Mouse (Mus musculus): ENCODE results near the gene Ttc39b. TPM values are rescaled to one million over a fixed set of nuclear protein-coding genes. Genes with fewer than 3 reads are reported as not detected.

Gene Ttc39b
- total RNA-seq, 2 experiments from 2014 or later = 6.5 to 9.2 TPM

DNA sequence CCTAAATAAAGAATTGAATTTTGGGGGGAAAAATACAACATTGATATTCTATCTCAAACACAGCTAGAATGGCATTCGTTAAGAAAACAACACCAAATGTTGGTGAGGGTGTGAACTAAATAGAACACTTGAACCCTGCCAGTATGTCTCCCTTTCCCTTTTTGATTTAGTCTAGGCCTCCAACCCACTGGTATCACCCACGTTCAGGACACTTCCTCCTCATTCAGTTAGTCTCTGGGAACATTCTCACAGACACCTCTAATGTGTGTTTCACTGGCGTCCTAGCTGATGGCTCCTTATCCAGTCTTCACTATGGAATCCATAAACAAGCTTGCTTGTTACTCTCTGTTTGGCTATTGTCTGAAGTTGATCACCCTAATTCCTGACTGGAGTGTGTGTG is 125.9 kb downstream of the Ttc39b start:
- no peak for DNase-seq (ENCODE audit: low spot score in 2 of 2)

DNA sequence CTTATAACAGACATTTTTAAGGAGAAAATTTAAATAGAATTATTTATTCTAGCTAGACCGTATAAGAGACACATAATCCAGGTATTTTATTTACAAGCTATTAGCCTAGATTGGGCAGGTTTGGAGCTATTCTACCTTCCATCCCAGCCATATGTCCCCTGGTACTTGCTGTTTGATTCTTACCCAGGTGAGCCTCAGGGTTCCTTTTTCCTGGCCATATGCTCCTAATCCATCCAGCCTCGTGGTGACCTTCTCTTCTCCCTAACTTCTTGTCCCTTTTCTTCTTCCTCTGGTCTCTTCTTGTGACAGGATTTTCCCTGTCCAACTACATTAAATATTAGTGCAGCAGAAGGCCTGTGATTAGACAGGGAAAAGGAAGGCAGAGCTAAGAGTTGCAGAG is 134.3 kb downstream of the Ttc39b start:
- DNase-seq (ENCODE audit: low spot score in 2 of 2) = no peak

DNA sequence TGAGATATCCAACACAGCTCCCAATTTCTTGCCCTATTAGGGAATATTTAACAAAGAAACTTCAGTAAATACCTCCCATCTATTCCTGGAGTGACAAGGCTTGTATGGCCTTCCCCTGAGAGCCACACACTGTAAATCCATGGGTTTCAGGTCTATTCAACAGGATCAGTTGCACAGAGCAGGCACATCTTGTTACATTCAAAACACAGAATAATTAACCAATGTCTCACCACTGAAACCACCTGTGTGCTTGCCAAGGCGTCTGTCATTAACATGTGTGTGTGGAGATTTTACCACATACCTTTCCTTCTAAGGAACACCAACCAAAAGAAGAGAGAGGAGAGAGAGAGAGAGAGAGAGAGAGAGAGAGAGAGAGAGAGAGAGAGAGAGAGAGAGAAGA is 136.7 kb downstream of the Ttc39b start:
- DNase-seq (ENCODE audit: low spot score in 2 of 2) = no peak

DNA sequence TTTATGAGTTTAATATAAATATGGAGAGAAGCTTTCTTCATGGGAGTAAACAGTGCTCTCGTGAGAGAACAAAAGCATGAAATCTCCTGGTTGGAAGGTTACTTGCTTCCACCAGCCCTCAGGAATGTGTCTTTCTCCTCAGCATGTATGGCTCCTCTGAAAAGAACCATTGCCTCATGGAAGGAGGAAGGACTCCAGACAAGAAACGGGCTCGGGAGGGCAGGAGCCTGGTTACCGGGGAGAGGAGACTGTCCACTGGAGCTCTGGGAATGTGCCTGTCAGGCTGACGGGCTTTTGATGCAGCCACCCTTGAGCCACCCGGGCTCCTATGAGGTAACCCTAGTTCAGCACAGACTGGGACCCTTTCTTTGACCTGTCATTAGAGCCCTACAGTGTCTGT is 137.6 kb downstream of the Ttc39b start:
- no peak for DNase-seq (ENCODE audit: low spot score in 2 of 2)

DNA sequence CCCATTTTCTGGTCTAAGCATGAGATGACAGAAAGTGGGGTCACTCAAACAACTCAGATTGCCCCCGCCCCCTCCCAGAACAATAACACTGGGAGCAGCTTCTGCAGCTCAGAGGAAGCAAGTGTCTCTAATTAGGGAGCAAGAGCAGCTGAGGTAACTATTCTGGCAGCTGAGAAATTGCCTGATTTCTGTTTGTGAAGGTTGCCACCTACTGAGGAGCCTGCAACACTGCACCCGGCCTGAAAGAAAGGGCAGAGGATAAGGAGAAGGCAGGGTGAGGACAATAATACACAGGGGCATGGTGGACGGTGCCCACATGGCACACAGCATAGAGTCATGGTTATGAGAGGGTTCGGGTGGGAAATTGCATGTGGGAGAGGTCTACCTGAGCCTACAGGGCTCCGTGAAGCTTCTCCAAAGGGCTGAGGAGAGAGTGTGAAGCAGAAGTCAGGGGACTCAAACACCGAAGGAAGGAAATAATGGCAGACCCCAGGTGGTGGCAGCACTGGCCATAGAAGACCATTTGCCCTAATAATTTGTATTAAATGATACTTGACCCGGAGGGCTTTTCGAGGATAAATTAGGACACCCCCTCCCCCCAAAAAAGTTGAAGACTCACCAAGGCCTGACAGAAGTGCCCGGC is 140.6 kb downstream of the Ttc39b start:
- DNase-seq (ENCODE audit: low spot score in 2 of 2) = peak in 1 of 2 experiments; percentile 55

DNA sequence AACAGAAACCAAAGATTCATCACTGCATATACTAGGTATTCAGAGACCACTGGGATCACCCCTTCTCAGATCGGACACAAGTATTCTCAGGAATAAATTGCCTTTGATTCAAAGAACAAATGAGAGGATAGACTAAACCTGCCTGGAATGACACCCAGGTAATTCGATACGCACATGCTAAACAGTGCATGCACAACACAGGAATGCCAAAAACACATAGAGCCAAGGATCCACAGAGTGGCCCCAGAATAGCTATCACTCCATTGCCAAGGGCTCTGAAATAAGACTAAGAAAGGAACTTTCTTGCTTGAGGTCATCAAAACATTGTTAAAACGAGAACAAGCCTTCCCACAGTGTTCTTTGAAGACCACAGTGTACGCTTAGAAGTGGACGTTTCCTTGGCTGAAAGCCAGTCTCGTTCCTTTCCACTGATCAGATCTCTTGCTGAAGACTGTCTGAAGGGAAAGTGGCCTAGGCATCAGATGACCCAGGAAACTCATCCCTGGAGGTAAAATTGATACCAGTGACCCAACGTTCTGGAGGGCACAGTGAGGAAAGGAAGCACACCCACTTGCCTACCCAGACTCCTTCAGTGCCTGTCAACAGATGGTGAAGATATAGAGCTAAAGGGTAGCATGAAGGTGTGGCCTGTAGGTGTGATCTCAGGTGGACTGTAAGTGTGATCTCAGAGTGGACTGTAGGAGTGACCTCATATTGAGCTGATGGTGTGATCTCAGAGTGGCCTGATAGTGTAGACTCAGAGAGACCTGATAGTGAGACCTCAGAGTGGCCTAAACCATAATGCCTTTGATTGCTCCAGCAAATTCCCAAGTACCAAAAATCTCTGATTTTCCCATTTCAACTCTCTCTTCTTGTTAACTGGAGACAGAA is 141.6 kb downstream of the Ttc39b start:
- no peak for DNase-seq (ENCODE audit: low spot score in 2 of 2)

DNA sequence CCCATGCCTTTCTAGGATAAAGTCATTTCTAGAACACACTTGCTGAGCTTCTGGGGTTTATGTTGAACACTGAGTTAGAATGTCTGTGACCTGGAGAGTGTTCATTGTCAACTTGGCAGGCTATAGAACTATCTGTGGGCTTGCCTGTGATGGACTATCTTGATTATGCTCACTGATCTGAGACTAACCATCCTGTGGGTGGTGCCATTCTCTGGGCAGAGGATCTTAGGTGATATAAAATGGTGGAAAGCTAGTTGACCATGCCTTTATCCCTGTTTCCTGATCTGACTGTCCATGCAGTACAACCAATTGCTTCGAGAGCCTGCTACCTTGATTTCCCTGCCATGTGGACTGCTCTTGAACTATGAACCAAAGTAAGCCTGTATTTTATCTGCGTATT is 146.6 kb downstream of the Ttc39b start:
- DNase-seq (ENCODE audit: low spot score in 2 of 2) = no peak

DNA sequence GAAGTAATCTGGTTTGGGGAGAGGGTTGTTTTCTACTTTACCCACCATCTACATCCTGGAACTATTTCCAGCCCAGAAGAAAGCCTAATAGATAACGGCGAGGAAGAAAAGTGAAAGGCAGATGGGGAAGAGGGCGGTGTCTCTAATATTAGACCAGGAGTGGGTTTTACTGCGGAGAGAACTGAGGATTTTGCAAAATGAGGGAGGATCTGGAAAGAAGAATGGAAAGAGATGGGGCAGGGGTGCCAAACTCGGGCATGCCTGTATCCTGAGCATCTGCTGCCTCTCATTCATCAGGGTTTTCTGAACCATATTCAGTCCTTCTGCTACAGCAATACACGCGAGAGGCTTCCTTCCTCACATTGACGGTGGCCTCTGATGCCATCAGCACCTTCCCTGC is 149.1 kb downstream of the Ttc39b start:
- DNase-seq (ENCODE audit: low spot score in 2 of 2) = no peak

DNA sequence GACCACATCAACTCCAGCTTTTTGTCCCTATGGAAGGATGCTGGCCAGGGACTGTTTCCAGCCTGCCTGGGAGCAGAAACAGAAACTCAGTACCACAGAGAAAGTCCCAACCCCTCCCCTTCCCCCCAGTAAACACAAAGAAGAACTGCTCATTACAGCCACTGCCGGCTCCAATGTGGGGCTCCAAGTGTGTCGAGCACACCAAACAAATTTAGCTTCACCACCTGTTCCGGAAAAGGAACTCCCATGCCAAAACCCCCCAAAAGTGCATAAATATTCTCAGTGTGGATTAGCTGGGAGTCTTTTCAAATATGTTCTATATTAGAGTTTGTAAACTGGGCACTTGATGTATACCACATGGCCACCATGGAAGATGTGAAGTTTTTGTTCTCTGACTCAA is 151.8 kb downstream of the Ttc39b start:
- peak in 1 of 2 experiments; percentile 12 for DNase-seq (ENCODE audit: low spot score in 2 of 2)

DNA sequence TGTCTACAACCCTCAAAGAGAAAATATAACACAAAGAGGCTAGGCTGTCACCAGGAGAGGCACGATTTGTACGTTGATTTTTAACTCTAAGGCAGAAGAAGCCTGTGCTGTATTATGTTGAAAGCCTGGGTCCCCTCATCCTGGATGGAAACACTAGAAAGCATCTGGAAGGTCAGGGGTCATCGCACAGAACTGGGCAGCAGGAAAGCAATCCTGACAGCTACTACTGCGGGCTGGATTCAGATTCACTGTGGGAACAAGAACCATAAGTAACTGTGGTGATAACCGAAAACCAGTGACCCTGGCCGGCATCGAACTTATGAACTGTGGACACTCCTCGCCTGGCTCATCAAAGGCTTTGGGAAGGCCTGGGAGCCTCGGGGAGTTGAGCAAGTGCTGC is 153.3 kb downstream of the Ttc39b start:
- no peak for DNase-seq (ENCODE audit: low spot score in 2 of 2)

Other genes with a start within 250 kb of the Ttc39b start
- gene Snapc3, start 93.5 kb upstream of the Ttc39b start, total RNA-seq (2021) = 10 to 100 TPM; 23.5 to 30.2 TPM
- 10 to 100 TPM; 53.5 to 55.0 TPM for gene Psip1, start 162.2 kb upstream of the Ttc39b start, total RNA-seq (2021)
- gene Ccdc171, start 201.3 kb upstream of the Ttc39b start, total RNA-seq (2021) = 1 to 10 TPM; 1.9 to 2.1 TPM

Measured in gastrocnemius, postnatal 4 days (tissue).